Mouse (Mus musculus): ENCODE measurements around the gene Ssh1. TPM values are rescaled to one million over a fixed set of nuclear protein-coding genes. Genes with fewer than 3 reads are reported as not detected.

The Ssh1 gene
- total RNA-seq, 2 experiments from 2014 or later, result 4.7 to 10.2 TPM

- no peak for ATAC-seq (ENCODE audit: poor library complexity, severe bottlenecking)
These were observed 27.1 kb downstream of the Ssh1 start for GRCm38 (mm10) chr5:113966452-113967150.

- no peak for ATAC-seq (ENCODE audit: poor library complexity, severe bottlenecking)
These were observed 28.0 kb downstream of the Ssh1 start for GRCm38 (mm10) chr5:113965659-113966185.

GRCm38 (mm10) chr5:113964972-113965371 lies 28.7 kb downstream of the Ssh1 start:
- ATAC-seq (ENCODE audit: poor library complexity, severe bottlenecking), result no peak

GRCm38 (mm10) chr5:113961776-113962175 lies 31.9 kb downstream of the Ssh1 start:
- ATAC-seq (ENCODE audit: poor library complexity, severe bottlenecking), result no peak

- ATAC-seq (ENCODE audit: poor library complexity, severe bottlenecking), result no peak
These were observed 33.3 kb downstream of the Ssh1 start for GRCm38 (mm10) chr5:113960416-113960815.

GRCm38 (mm10) chr5:113959039-113959438 lies 34.7 kb downstream of the Ssh1 start:
- no peak for ATAC-seq (ENCODE audit: poor library complexity, severe bottlenecking)

- peak; percentile 56 for ATAC-seq (ENCODE audit: poor library complexity, severe bottlenecking)
These were observed 37.2 kb downstream of the Ssh1 start for GRCm38 (mm10) chr5:113956510-113956909.

- ATAC-seq (ENCODE audit: poor library complexity, severe bottlenecking), result no peak
These were observed 38.0 kb downstream of the Ssh1 start for GRCm38 (mm10) chr5:113955691-113956090.

- ATAC-seq (ENCODE audit: poor library complexity, severe bottlenecking), result no peak
These were observed 38.4 kb downstream of the Ssh1 start for GRCm38 (mm10) chr5:113955281-113955680.

GRCm38 (mm10) chr5:113954421-113954820 lies 39.3 kb downstream of the Ssh1 start:
- peak; percentile 78 for ATAC-seq (ENCODE audit: poor library complexity, severe bottlenecking)

- ATAC-seq (ENCODE audit: poor library complexity, severe bottlenecking), result peak; percentile 44
These were observed 41.2 kb downstream of the Ssh1 start for GRCm38 (mm10) chr5:113952519-113952918.

- ATAC-seq (ENCODE audit: poor library complexity, severe bottlenecking), result no peak
These were observed 42.0 kb downstream of the Ssh1 start for GRCm38 (mm10) chr5:113951693-113952071.

- no peak for ATAC-seq (ENCODE audit: poor library complexity, severe bottlenecking)
These were observed 42.7 kb downstream of the Ssh1 start for GRCm38 (mm10) chr5:113950786-113951692.

- ATAC-seq (ENCODE audit: poor library complexity, severe bottlenecking), result no peak
These were observed 43.6 kb downstream of the Ssh1 start for GRCm38 (mm10) chr5:113950133-113950532.

- ATAC-seq (ENCODE audit: poor library complexity, severe bottlenecking), result no peak
These were observed 46.4 kb downstream of the Ssh1 start for GRCm38 (mm10) chr5:113947280-113947679.

GRCm38 (mm10) chr5:113945126-113945525 lies 48.6 kb downstream of the Ssh1 start:
- peak; percentile 98 for ATAC-seq (ENCODE audit: poor library complexity, severe bottlenecking)

GRCm38 (mm10) chr5:113943328-113943727 lies 50.4 kb downstream of the Ssh1 start:
- no peak for ATAC-seq (ENCODE audit: poor library complexity, severe bottlenecking)

GRCm38 (mm10) chr5:113942580-113942979 lies 51.1 kb downstream of the Ssh1 start:
- no peak for ATAC-seq (ENCODE audit: poor library complexity, severe bottlenecking)

GRCm38 (mm10) chr5:113939263-113939900 lies 54.3 kb downstream of the Ssh1 start:
- no peak for ATAC-seq (ENCODE audit: poor library complexity, severe bottlenecking)

- no peak for ATAC-seq (ENCODE audit: poor library complexity, severe bottlenecking)
These were observed 56.0 kb downstream of the Ssh1 start for GRCm38 (mm10) chr5:113937650-113938049.

GRCm38 (mm10) chr5:113933889-113934288 lies 59.8 kb downstream of the Ssh1 start:
- no peak for ATAC-seq (ENCODE audit: poor library complexity, severe bottlenecking)

All from megakaryocyte, adult 5-6 weeks (primary cell).